Mouse (Mus musculus) E14TG2a.4 (cell line): ENCODE measurements at regions not wholly inside any gene's neighbourhood (a gene's known extent, or its start where the extent isn't known, plus 50 kb on each side); places are given as distances from the start of the nearest gene placed in this dataset.

ENCODE experiments used
- CTCF ChIP-seq: conservative IDR thresholded peaks from 2 replicates; pipeline ENCODE4 v1.5.1; 2014; ENCODE audit warnings: low read length
- NANOG ChIP-seq: IDR thresholded peaks from 2 replicates; pipeline ENCODE4 v1.6.1; 2014; ENCODE audit warnings: borderline replicate concordance, low read length, mixed read lengths
- POU5F1 ChIP-seq: IDR thresholded peaks from 2 replicates; pipeline ENCODE4 v1.6.1; 2014; ENCODE audit warnings: low read length, borderline replicate concordance

DNA sequence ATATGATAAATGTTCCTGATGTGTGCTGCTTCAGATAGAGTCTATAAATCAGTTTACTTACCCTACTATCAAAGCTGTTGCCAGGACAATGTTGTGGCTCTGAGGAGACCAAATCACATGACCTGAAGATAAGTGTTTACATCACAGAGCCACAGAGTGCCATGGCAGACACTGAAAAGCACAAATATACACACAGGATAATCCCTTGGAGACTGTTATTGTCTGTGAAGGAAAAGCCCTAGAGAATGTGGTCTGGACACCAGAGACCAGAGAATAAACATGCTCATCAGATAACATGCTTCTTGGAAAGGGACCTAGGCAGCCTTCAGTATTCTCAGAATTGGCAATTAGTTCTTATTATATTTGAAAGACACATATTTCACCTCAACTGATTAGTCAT is 146.5 kb upstream of the Klf6 start:
- TF ChIP-seq CTCF (no peak), POU5F1 (no peak), NANOG (no peak)
